Mouse (Mus musculus) E14TG2a.4 (cell line): ENCODE data around the gene Llgl2.

Source experiments
- H3K27me3 ChIP-seq: 2 replicates; pipeline ENCODE4 v1.6.1; 2014; ENCODE audit warnings: low read length, control low read depth; ENCODE audit not compliant: insufficient read depth
- H3K36me3 ChIP-seq: 2 replicates; pipeline ENCODE4 v1.6.1; 2014; ENCODE audit warnings: low read length, control low read depth; ENCODE audit not compliant: insufficient read depth
- H3K4me1 ChIP-seq: replicated peaks from 2 replicates; pipeline ENCODE4 v1.6.1; 2014; ENCODE audit warnings: low read depth, low read length, control low read depth
- H3K4me3 ChIP-seq: replicated peaks from 2 replicates; pipeline ENCODE4 v1.5.1; 2014; ENCODE audit warnings: mild to moderate bottlenecking, low read length
- H3K9me3 ChIP-seq: 2 replicates; pipeline ENCODE4 v1.6.1; 2014; ENCODE audit warnings: low read length, control low read depth
- CTCF ChIP-seq: conservative IDR thresholded peaks from 2 replicates; pipeline ENCODE4 v1.5.1; 2014; ENCODE audit warnings: low read length
- NANOG ChIP-seq: IDR thresholded peaks from 2 replicates; pipeline ENCODE4 v1.6.1; 2014; ENCODE audit warnings: borderline replicate concordance, low read length, mixed read lengths
- POU5F1 ChIP-seq: IDR thresholded peaks from 2 replicates; pipeline ENCODE4 v1.6.1; 2014; ENCODE audit warnings: low read length, borderline replicate concordance

Gene Llgl2

DNA sequence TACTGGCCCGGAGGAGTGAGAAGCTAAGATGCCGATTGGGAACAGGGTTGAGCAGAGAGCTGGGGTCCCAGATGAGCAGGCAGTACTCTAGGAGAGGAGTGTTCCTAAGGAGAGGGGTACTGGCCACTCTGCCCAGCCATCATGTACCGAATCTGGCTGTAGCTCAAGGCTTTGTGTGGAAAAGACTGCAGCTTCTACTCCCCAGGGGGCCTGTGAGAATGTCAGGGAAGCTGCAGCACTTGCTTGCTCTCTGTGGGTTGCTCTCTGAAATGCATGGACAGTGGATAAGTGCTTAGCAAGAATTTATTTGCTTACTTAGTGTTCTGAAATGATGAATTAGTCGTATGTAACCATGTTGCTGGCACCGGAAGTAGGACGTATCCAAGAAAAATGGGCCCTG, 37.4 kb upstream of the Llgl2 start:
- Histone ChIP-seq H3K4me3 (0 out of 2 replicates have a peak overlapping the region, but pooled peaks have one; percentile 10), H3K36me3 (peaks cover 35% of the 10 kb centered on the region), H3K9me3 (no peaks in the 10 kb centered on the region), H3K4me1 (peaks cover 48% of the 10 kb centered on the region), H3K27me3 (no peaks in the 10 kb centered on the region)
- TF ChIP-seq POU5F1 (no peak), NANOG (no peak), CTCF (no peak)

DNA sequence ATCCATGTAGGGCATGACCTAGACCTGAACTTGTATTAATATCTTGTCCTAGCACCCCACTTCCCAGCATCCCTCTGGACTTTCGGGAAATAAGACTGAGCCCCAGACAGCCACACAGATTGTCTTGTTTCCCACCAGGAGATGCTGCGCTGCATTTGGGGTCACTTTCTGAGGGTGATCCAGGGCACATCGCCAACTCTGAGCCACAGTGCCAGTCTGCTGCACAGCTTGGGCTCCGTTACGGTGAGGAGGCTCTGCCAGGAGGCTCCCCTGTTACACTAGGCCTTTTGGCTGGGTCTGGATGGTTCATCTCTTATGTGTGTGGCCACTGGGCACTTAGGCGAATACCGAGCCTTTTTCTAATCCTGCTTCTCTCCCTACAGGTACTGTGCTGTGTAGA, 34.1 kb upstream of the Llgl2 start:
- H3K4me1 ChIP-seq = peaks cover 56% of the 10 kb centered on the region
- H3K36me3 ChIP-seq = peaks cover 68% of the 10 kb centered on the region

DNA sequence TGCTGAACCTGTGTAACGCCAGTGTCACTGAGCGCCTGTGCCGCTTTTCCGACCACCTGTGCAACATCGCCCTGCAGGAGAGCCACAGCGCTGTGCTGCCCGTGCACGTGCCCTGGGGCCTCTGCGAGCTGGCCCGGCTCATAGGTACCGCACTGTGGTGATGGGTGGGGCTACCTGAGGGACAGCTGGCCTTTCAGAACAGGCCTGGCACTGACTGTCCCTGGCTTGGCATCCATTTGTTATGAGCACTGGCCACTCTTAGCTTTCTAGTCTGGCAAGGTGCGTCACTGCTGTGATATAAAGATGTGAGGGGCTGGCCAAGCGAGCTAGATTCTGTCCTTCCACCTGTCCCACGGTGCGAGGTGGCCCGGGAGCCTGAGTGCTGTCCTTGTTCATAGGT, 31.9 kb upstream of the Llgl2 start:
- H3K4me1 ChIP-seq = peaks cover 60% of the 10 kb centered on the region
- no peaks in the 10 kb centered on the region for H3K27me3 ChIP-seq
- H3K36me3 ChIP-seq = peaks cover 88% of the 10 kb centered on the region
- TF ChIP-seq POU5F1 = no peak
- TF ChIP-seq CTCF = no peak
- TF ChIP-seq NANOG = no peak
- no peak overlapping the region for H3K4me3 ChIP-seq
- no peaks in the 10 kb centered on the region for H3K9me3 ChIP-seq

More for the DNA sequence above, 34.1 kb upstream of the Llgl2 start:
- Histone ChIP-seq H3K27me3 (no peaks in the 10 kb centered on the region), H3K4me3 (no peak overlapping the region), H3K9me3 (no peaks in the 10 kb centered on the region)
- TF ChIP-seq POU5F1 = no peak
- no peak for TF ChIP-seq NANOG
- no peak for TF ChIP-seq CTCF

DNA sequence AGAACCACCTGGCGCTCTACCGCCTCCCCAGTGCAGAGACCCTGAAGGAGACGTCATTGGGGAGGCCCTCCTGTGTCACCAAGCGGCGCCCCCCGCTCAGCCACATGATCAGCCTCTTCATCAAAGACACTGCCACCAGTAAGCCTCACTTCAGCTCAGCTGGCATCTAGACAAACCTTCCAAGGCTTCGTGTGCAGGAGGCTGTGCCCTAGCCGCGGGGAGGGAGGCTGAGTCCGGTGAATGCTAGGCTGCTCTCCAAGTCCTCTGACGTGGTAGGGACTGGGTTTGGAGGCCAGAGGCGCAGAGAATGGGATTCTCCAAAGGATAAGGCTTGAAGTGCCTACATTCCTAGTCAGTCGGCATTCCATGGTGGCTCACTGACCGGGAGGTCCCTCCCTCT, 31.5 kb upstream of the Llgl2 start:
- no peaks in the 10 kb centered on the region for H3K27me3 ChIP-seq
- peaks cover 64% of the 10 kb centered on the region for H3K4me1 ChIP-seq
- no peaks in the 10 kb centered on the region for H3K9me3 ChIP-seq
- H3K4me3 ChIP-seq = no peak overlapping the region
- TF ChIP-seq POU5F1 = no peak
- TF ChIP-seq CTCF = no peak
- TF ChIP-seq NANOG = no peak
- H3K36me3 ChIP-seq = peaks cover 89% of the 10 kb centered on the region

DNA sequence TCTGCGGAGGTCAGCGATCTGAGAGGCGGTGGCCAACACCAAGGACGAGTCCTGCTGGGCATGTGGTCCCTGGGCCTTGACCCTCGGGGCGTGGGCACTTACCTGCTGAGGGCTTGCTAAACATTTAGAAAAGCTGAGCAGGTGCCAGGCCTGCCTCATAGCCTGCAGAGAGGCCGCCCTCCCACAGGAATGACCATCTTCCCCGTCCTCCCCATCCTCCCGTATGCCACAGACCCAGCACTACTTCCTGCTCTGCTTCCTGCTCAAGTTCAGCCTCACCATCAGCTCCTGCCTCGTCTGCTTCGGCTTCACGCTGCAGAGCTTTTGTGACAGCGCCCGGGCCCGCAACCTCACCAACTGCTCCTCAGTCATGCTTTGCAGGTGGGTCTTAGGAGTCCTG, 27.0 kb upstream of the Llgl2 start:
- Histone ChIP-seq H3K9me3 (no peaks in the 10 kb centered on the region), H3K4me3 (no peak overlapping the region), H3K36me3 (peaks cover 88% of the 10 kb centered on the region), H3K4me1 (peaks cover 72% of the 10 kb centered on the region), H3K27me3 (no peaks in the 10 kb centered on the region)
- TF ChIP-seq NANOG (no peak), POU5F1 (no peak), CTCF (no peak)

DNA sequence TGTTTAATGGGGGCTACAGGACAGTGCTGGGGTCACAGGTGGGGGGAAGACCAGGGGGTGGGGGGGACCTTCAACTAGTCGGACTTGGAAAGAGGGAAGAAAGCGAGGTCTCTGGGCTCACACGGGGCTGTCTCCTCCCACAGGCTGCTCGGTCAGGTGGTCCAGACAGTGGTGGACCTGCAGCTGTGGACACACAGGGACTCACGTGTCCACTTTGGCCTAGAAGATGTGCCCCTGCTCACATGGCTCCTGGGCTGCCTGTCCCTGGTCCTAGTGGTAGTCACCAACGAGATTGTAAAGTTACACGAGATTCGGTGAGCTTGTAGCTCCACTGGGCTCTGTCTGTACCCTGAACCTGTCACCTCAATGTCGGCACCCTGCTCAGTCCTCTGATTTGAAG, 26.2 kb upstream of the Llgl2 start:
- H3K4me1 ChIP-seq = peaks cover 71% of the 10 kb centered on the region
- H3K9me3 ChIP-seq = no peaks in the 10 kb centered on the region
- TF ChIP-seq CTCF = no peak
- TF ChIP-seq NANOG = no peak
- TF ChIP-seq POU5F1 = no peak
- H3K36me3 ChIP-seq = peaks cover 88% of the 10 kb centered on the region
- H3K4me3 ChIP-seq = no peak overlapping the region
- H3K27me3 ChIP-seq = no peaks in the 10 kb centered on the region

DNA sequence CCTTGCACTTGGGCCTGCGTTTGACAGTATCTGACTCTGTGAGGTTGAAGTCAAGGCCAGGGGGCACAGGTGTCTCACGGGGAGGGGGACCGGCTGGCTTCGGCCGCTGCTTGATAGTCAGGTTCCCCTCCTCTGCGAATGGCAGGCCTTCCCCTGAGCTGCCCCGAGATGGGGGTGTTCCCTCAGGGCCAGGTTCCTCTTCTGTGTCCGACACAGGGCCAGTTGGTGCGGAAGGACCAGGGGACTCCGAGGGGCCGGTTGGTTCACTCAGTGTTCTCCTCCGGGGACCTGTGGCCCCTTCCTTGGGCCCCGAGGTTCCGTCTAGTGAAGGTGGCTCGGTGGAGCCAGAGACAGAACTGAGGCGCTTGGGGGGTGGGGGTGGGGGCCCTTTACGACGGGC, 22.9 kb upstream of the Llgl2 start:
- no peak for TF ChIP-seq POU5F1

DNA sequence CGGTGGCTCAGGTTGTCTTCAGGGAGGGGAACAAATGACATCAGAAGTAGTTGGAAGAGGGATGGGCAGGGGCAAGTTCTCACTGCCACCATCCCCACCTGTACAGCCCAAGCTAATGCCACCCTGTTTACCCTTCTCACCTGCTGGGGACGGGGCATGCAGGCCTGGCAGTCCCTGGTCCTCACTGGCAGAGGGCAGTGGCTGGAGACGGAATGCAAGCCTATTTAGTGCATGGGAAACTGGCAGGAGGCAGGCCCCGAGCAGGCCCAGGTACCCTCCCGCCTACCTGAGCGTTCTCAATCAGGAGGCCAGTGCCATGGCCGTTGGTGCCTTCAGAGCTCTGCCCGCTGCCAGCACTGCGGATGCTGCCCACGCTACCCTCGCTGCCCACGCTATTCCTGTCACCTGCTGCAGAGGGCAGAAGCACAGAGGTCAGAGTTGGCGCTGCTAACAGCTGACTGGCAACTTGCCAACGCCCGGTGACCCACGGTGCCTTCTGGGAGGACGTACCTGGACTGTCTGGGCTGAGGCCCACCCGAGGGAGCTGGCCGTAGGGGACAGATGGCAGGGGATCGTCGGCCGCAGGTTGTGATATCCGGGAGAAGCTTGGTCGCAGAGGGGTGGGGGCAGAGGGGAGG, 20.7 kb upstream of the Llgl2 start:
- Histone ChIP-seq H3K36me3 (peaks cover 66% of the 10 kb centered on the region), H3K27me3 (no peaks in the 10 kb centered on the region), H3K9me3 (no peaks in the 10 kb centered on the region), H3K4me1 (peaks cover 61% of the 10 kb centered on the region), H3K4me3 (no peak overlapping the region)
- TF ChIP-seq POU5F1 (no peak), CTCF (no peak)

More for the DNA sequence above, 22.9 kb upstream of the Llgl2 start:
- peaks cover 53% of the 10 kb centered on the region for H3K4me1 ChIP-seq
- peaks cover 83% of the 10 kb centered on the region for H3K36me3 ChIP-seq
- H3K27me3 ChIP-seq = no peaks in the 10 kb centered on the region
- no peaks in the 10 kb centered on the region for H3K9me3 ChIP-seq
- no peak overlapping the region for H3K4me3 ChIP-seq

DNA sequence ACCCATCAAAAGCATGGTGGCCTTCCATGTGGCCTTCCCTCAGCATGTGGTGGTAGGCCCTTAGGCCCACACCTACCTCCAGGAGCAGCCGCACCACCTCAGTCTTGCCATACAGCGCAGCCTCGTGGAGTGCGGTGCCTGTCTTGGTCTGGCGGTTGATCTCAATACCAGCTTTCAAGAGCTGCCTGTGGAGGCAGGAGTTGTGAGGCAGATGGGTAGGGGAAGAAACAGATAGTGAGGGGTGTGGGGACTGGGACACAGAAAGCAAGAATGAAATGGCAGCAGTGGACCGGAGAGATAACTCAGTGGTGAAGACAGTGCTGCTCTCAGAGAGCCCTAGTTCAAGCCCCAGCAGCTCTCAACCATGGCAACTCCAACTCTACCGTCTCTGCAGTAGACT, 18.8 kb upstream of the Llgl2 start:
- H3K4me3 ChIP-seq = no peak overlapping the region
- peaks cover 48% of the 10 kb centered on the region for H3K36me3 ChIP-seq
- peaks cover 73% of the 10 kb centered on the region for H3K4me1 ChIP-seq
- TF ChIP-seq POU5F1 (no peak), CTCF (no peak), NANOG (no peak)
- no peaks in the 10 kb centered on the region for H3K27me3 ChIP-seq
- no peaks in the 10 kb centered on the region for H3K9me3 ChIP-seq
